Mouse (Mus musculus) liver, embryonic 14.5 days (tissue): Measurements from ENCODE around the gene Tnrc18. TPM values are rescaled to one million over a fixed set of nuclear protein-coding genes. Genes with fewer than 3 reads are reported as not detected.

ENCODE experiments used
- ATAC-seq: fragments of 200-750 bp; cut with Nextera tagmentation; 2 replicates; pipeline ENCODE4 v1.8.0; 2017; ENCODE audit warnings: moderate number of reproducible peaks, mild to moderate bottlenecking, moderate library complexity; ENCODE audit not compliant: insufficient read depth
- DNase-seq, 3 experiments: peaks; one replicate each; pipeline ENCODE4 v3.0.0-alpha.2; 2012 to 2013; ENCODE audit warnings: low read depth in 3 of 3, low spot score in 3 of 3
- H3K27ac ChIP-seq: fragments of 300-500 bp; sonication (generic); 2 replicates; pipeline ENCODE4 v1.5.1; 2014; ENCODE audit warnings: moderate library complexity, mild to moderate bottlenecking, control low read depth, inconsistent platforms
- H3K27me3 ChIP-seq: fragments of 300-500 bp; sonication (generic); 2 replicates; pipeline ENCODE4 v1.6.1; 2014; ENCODE audit warnings: mild to moderate bottlenecking, low read length, moderate library complexity; ENCODE audit not compliant: control insufficient read depth, insufficient read depth
- H3K36me3 ChIP-seq: fragments of 300-500 bp; sonication (generic); replicated peaks from 2 replicates; pipeline ENCODE4 v1.6.1; 2014; ENCODE audit warnings: low read depth; ENCODE audit not compliant: control insufficient read depth, insufficient read depth
- H3K4me1 ChIP-seq, 2 experiments: fragments of 200-500 bp in 1 of 2; fragments of 300-500 bp in 1 of 2; sonication (generic) in 1 of 2; replicated peaks; 2 replicates each; pipeline ENCODE4 v1.6.1; 2012 to 2014; ENCODE audit warnings: antibody characterized with exemption in 1 of 2, inconsistent platforms in 1 of 2, low read length in 1 of 2; ENCODE audit not compliant: control insufficient read depth in 2 of 2, insufficient read depth in 2 of 2
- H3K4me2 ChIP-seq: fragments of 300-500 bp; sonication (generic); 2 replicates; pipeline ENCODE4 v1.6.1; 2014; ENCODE audit warnings: low read depth, mild to moderate bottlenecking, control low read depth, moderate library complexity
- H3K4me3 ChIP-seq, 2 experiments: fragments of 200-500 bp in 1 of 2; fragments of 300-500 bp in 1 of 2; sonication (generic) in 1 of 2; 2 replicates each; pipeline ENCODE4 v1.5.1; 2012 to 2014; ENCODE audit warnings: low read depth in 2 of 2, low read length in 2 of 2, mild to moderate bottlenecking in 2 of 2, control low read depth in 1 of 2, inconsistent platforms in 1 of 2, moderate library complexity in 1 of 2; ENCODE audit not compliant: insufficient read depth in 1 of 2
- H3K9ac ChIP-seq: fragments of 300-500 bp; sonication (generic); replicated peaks from 2 replicates; pipeline ENCODE4 v1.6.1; 2014; ENCODE audit warnings: mild to moderate bottlenecking, control low read depth, moderate library complexity
- H3K9me3 ChIP-seq: fragments of 300-500 bp; sonication (generic); 2 replicates; pipeline ENCODE4 v1.6.1; 2016; ENCODE audit warnings: low read length, mixed read lengths; ENCODE audit not compliant: control insufficient read depth
- CTCF ChIP-seq: IDR thresholded peaks from 2 replicates; pipeline ENCODE4 v1.5.1; 2016; ENCODE audit warnings: antibody characterized with exemption, low read depth, control low read depth
- EP300 ChIP-seq: IDR thresholded peaks from 2 replicates; pipeline ENCODE4 v1.6.1; 2016; ENCODE audit warnings: antibody characterized with exemption, low read depth
- WGBS: fragments of 180-500 bp; shearing (Covaris S2); extraction: QIAGEN DNeasy Blood & Tissue Kit; methylation state at CpG from one replicate; pipeline ENCODE4 v1.1.7; 2014; ENCODE audit not compliant: insufficient replicate concordance; 5-methylcytosine and 5-hydroxymethylcytosine counted together
- polyA plus RNA-seq, 2 experiments: library from polyadenylated mRNA; depleted of rRNA in 1 of 2; stranded (reverse) in 1 of 2; unstranded in 1 of 2; fragments of >200 nt; fragmentation: Nextera tagmentation in 1 of 2; extraction: Ambion mirVana in 1 of 2; gene quantifications; 2 replicates each; pipeline versions ENCODE4 v1.2.1 to v1.2.3; 2012 to 2014

The Tnrc18 gene
- polyA plus RNA-seq, 2 experiments: 2.3 to 2.9 TPM

GRCm38 (mm10) chr5:142810710-142811599 is 6.5 kb downstream of the Tnrc18 start:
- WGBS: 62% methylated on average over 20 of the region's 20 CpGs
- Histone ChIP-seq H3K9ac (no peak overlapping the region), H3K4me1 (peaks cover 0 to 15% of the 10 kb centered on the region in 2 experiments; a peak in 3 of 4 replicates), H3K4me2 (no peak overlapping the region), H3K36me3 (no peaks in the 10 kb centered on the region), H3K27me3 (peaks cover 52% of the 10 kb centered on the region), H3K4me3 (no peak overlapping the region), H3K27ac (no peak overlapping the region), H3K9me3 (no peaks in the 10 kb centered on the region)
- DNase-seq (no peak), ATAC-seq (no peak)
- TF ChIP-seq EP300 (no peak), CTCF (no peak)

GRCm38 (mm10) chr5:142807661-142808060 is 9.8 kb downstream of the Tnrc18 start:
- no peak for DNase-seq
- Histone ChIP-seq H3K27me3 (peaks cover 19% of the 10 kb centered on the region), H3K9me3 (no peaks in the 10 kb centered on the region), H3K9ac (no peak overlapping the region), H3K36me3 (no peaks in the 10 kb centered on the region), H3K4me3 (no peak overlapping the region), H3K27ac (no peak overlapping the region), H3K4me2 (no peak overlapping the region), H3K4me1 (peaks cover 14 to 29% of the 10 kb centered on the region in 2 experiments)
- TF ChIP-seq EP300: no peak
- TF ChIP-seq CTCF: no peak
- 82% methylated on average over 7 of the region's 7 CpGs for WGBS
- no peak for ATAC-seq

- Histone ChIP-seq H3K4me3 (no peak overlapping the region), H3K9me3 (no peaks in the 10 kb centered on the region)
- DNase-seq: no peak
These were observed 13.7 kb downstream of the Tnrc18 start for GRCm38 (mm10) chr5:142803746-142804145.

GRCm38 (mm10) chr5:142802884-142803283 is 14.6 kb downstream of the Tnrc18 start:
- H3K36me3 ChIP-seq: no peaks in the 10 kb centered on the region
- no peaks in the 10 kb centered on the region for H3K27me3 ChIP-seq
- DNase-seq: peak in 1 of 3 experiments; percentile 41
- ATAC-seq: peak; percentile 63
- TF ChIP-seq EP300: no peak
- TF ChIP-seq CTCF: no peak
- 69% methylated on average over 4 of the region's 4 CpGs for WGBS
- H3K4me2 ChIP-seq: peak overlapping the region; percentile 77
- H3K9ac ChIP-seq: peak overlapping the region; percentile 65
- H3K9me3 ChIP-seq: no peaks in the 10 kb centered on the region
- H3K4me1 ChIP-seq: peaks cover 50 to 51% of the 10 kb centered on the region in 2 experiments
- peak overlapping the region in 1 of 2 experiments; percentile 41; a peak in 1 of 4 replicates for H3K4me3 ChIP-seq
- peak overlapping the region; percentile 94 for H3K27ac ChIP-seq

More at GRCm38 (mm10) chr5:142803746-142804145, 13.7 kb downstream of the Tnrc18 start:
- TF ChIP-seq EP300 (no peak), CTCF (no peak)
- H3K27me3 ChIP-seq: no peaks in the 10 kb centered on the region
- H3K4me2 ChIP-seq: no peak overlapping the region
- H3K36me3 ChIP-seq: no peaks in the 10 kb centered on the region
- ATAC-seq: no peak
- WGBS: 69% methylated on average over 1 of the region's 1 CpGs
- H3K9ac ChIP-seq: no peak overlapping the region
- H3K4me1 ChIP-seq: peaks cover 50 to 51% of the 10 kb centered on the region in 2 experiments
- H3K27ac ChIP-seq: peak overlapping the region; percentile 20

GRCm38 (mm10) chr5:142801977-142802376 is 15.5 kb downstream of the Tnrc18 start:
- peak overlapping the region; percentile 13 to 41 for H3K4me3 ChIP-seq

More at GRCm38 (mm10) chr5:142801977-142802376, 15.5 kb downstream of the Tnrc18 start:
- 30% methylated on average over 2 of the region's 2 CpGs for WGBS
- Histone ChIP-seq H3K36me3 (no peaks in the 10 kb centered on the region), H3K9me3 (no peaks in the 10 kb centered on the region), H3K27me3 (no peaks in the 10 kb centered on the region), H3K9ac (peak overlapping the region; percentile 65), H3K4me2 (peak overlapping the region; percentile 77), H3K4me1 (peaks cover 50 to 51% of the 10 kb centered on the region in 2 experiments), H3K27ac (peak overlapping the region; percentile 94)
- TF ChIP-seq EP300: peak; percentile 89
- no peak for TF ChIP-seq CTCF
- peak; percentile 87 for ATAC-seq
- peak; percentile 76 to 81 (median 81) for DNase-seq
